Mouse (Mus musculus): Measurements from ENCODE around the gene Rnaseh2a. TPM values are rescaled to one million over a fixed set of nuclear protein-coding genes. Genes with fewer than 3 reads are reported as not detected.

The Rnaseh2a gene
- total RNA-seq, 1 experiment from 2014 or later: 43.9 TPM

- ATAC-seq (replicated peaks; ENCODE audit: insufficient number of reproducible peaks, low FRiP score, low TSS enrichment, poor library complexity, severe bottlenecking): no peak
These were observed 3.5 kb upstream of the Rnaseh2a start for GRCm38 (mm10) chr8:84973079-84973478.

GRCm38 (mm10) chr8:84970913-84971312 is 1.3 kb upstream of the Rnaseh2a start:
- no peak for ATAC-seq (replicated peaks; ENCODE audit: insufficient number of reproducible peaks, low FRiP score, low TSS enrichment, poor library complexity, severe bottlenecking)

- no peak for ATAC-seq (replicated peaks; ENCODE audit: insufficient number of reproducible peaks, low FRiP score, low TSS enrichment, poor library complexity, severe bottlenecking)
These were observed 696 bp upstream of the Rnaseh2a start for GRCm38 (mm10) chr8:84970135-84970790.

- ATAC-seq (replicated peaks; ENCODE audit: insufficient number of reproducible peaks, low FRiP score, low TSS enrichment, poor library complexity, severe bottlenecking): 0 out of 2 replicates have a peak, but pooled peaks have one; percentile 10
These were observed 917 bp downstream of the Rnaseh2a start for GRCm38 (mm10) chr8:84968650-84969049.

- no peak for ATAC-seq (replicated peaks; ENCODE audit: insufficient number of reproducible peaks, low FRiP score, low TSS enrichment, poor library complexity, severe bottlenecking)
These were observed 1.8 kb downstream of the Rnaseh2a start for GRCm38 (mm10) chr8:84967532-84968304.

- no peak for ATAC-seq (replicated peaks; ENCODE audit: insufficient number of reproducible peaks, low FRiP score, low TSS enrichment, poor library complexity, severe bottlenecking)
These were observed 3.0 kb downstream of the Rnaseh2a start for GRCm38 (mm10) chr8:84966603-84967002.

- peak; percentile 94 for ATAC-seq (replicated peaks; ENCODE audit: insufficient number of reproducible peaks, low FRiP score, low TSS enrichment, poor library complexity, severe bottlenecking)
These were observed 3.8 kb downstream of the Rnaseh2a start for GRCm38 (mm10) chr8:84965731-84966291.

GRCm38 (mm10) chr8:84963952-84964351 is 5.6 kb downstream of the Rnaseh2a start:
- ATAC-seq (replicated peaks; ENCODE audit: insufficient number of reproducible peaks, low FRiP score, low TSS enrichment, poor library complexity, severe bottlenecking): no peak

GRCm38 (mm10) chr8:84959811-84960210 is 9.8 kb downstream of the Rnaseh2a start:
- no peak for ATAC-seq (replicated peaks; ENCODE audit: insufficient number of reproducible peaks, low FRiP score, low TSS enrichment, poor library complexity, severe bottlenecking)

GRCm38 (mm10) chr8:84956768-84957167 is 12.8 kb downstream of the Rnaseh2a start:
- 0 out of 2 replicates have a peak, but pooled peaks have one; percentile 41 for ATAC-seq (replicated peaks; ENCODE audit: insufficient number of reproducible peaks, low FRiP score, low TSS enrichment, poor library complexity, severe bottlenecking)

- ATAC-seq (replicated peaks; ENCODE audit: insufficient number of reproducible peaks, low FRiP score, low TSS enrichment, poor library complexity, severe bottlenecking): peak; percentile 80
These were observed 16.8 kb downstream of the Rnaseh2a start for GRCm38 (mm10) chr8:84952612-84953255.

- no peak for ATAC-seq (replicated peaks; ENCODE audit: insufficient number of reproducible peaks, low FRiP score, low TSS enrichment, poor library complexity, severe bottlenecking)
These were observed 19.8 kb downstream of the Rnaseh2a start for GRCm38 (mm10) chr8:84949753-84950152.

- ATAC-seq (replicated peaks; ENCODE audit: insufficient number of reproducible peaks, low FRiP score, low TSS enrichment, poor library complexity, severe bottlenecking): 0 out of 2 replicates have a peak, but pooled peaks have one; percentile 36
These were observed 22.4 kb downstream of the Rnaseh2a start for GRCm38 (mm10) chr8:84947241-84947545.

- ATAC-seq (replicated peaks; ENCODE audit: insufficient number of reproducible peaks, low FRiP score, low TSS enrichment, poor library complexity, severe bottlenecking): no peak
These were observed 22.9 kb downstream of the Rnaseh2a start, which contains the start of gene Rtbdn for GRCm38 (mm10) chr8:84946528-84947240. Rtbdn (plus strand) TSS chr8:84946991.

GRCm38 (mm10) chr8:84945633-84946527 is 23.7 kb downstream of the Rnaseh2a start:
- ATAC-seq (replicated peaks; ENCODE audit: insufficient number of reproducible peaks, low FRiP score, low TSS enrichment, poor library complexity, severe bottlenecking): no peak

- no peak for ATAC-seq (replicated peaks; ENCODE audit: insufficient number of reproducible peaks, low FRiP score, low TSS enrichment, poor library complexity, severe bottlenecking)
These were observed 24.3 kb downstream of the Rnaseh2a start for GRCm38 (mm10) chr8:84945235-84945632.

- no peak for ATAC-seq (replicated peaks; ENCODE audit: insufficient number of reproducible peaks, low FRiP score, low TSS enrichment, poor library complexity, severe bottlenecking)
These were observed 24.9 kb downstream of the Rnaseh2a start for GRCm38 (mm10) chr8:84944478-84945160.

Data from monocyte, adult 5-6 weeks (primary cell).